Mouse (Mus musculus) ovary, adult 18-20 months (tissue): ENCODE data around the gene Drd4.

ENCODE experiments used
- DNase-seq: peaks from one replicate; pipeline ENCODE4 v3.0.0; 2022; ENCODE audit warnings: low spot score, mixed read lengths

The Drd4 gene

DNA sequence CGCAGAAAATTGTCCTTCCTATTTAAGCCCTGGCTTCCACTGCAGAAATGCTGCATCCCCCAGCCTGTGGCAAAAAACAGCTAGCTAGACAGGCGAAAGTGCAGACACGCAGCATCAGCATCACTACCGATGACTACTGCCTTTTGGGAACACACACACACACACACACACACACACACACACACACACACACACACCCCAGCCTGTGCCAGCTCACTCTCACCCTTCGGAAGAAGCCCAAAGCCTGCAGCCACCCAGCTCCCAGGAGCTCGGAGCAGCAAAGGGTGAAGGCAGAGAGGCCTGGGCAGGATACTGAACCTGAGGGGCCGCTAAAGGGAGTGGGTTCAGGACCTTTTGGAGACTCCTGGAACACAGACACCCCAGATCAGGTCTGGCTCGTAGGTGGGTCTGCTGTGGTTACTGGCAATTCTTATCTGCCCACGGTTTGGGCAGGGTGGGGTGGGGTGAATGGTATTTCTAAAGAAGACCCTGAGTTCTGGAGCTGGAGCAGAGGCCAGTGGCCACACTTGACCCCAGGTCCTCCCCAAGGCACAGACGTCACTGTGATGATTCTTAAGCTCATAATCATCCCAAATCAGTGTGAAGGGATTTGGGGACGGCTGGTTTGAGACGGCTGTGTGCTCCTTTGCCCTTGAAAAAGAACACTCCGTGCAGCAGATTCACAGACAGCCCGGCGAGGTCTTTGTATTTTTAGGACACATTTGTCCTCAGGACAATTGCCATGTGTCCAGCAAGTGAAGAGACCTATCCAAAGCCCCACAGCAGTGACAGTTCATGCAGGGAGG is 980 bp downstream of the Drd4 start:
- no peak for DNase-seq

GRCm38 (mm10) chr7:141293852-141294471 is 2.2 kb downstream of the Drd4 start:
- DNase-seq: no peak

DNA sequence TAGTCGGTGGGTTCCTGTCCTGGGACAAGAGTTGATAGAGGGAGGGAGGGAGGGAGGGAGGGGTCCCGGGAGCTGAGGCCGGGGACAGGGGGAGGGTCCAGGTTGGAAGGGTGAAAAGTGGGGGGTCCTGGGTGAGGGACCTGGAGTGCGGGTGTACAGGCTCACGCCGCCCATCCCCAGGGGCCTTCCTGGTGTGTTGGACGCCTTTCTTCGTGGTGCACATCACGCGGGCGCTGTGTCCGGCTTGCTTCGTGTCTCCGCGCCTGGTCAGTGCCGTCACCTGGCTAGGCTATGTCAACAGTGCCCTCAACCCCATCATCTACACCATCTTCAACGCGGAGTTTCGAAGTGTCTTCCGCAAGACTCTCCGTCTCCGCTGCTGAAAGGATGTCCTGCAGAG is 2.7 kb downstream of the Drd4 start:
- no peak for DNase-seq

GRCm38 (mm10) chr7:141297926-141298650 is 6.3 kb downstream of the Drd4 start:
- no peak for DNase-seq

GRCm38 (mm10) chr7:141299175-141299574 is 7.4 kb downstream of the Drd4 start:
- DNase-seq: no peak

GRCm38 (mm10) chr7:141301386-141301785 is 9.6 kb downstream of the Drd4 start:
- no peak for DNase-seq

- no peak for DNase-seq
These were observed 11.0 kb downstream of the Drd4 start for GRCm38 (mm10) chr7:141302702-141303268.

- DNase-seq: no peak
These were observed 12.7 kb downstream of the Drd4 start for GRCm38 (mm10) chr7:141304537-141304936.

GRCm38 (mm10) chr7:141314416-141314815 is 22.6 kb downstream of the Drd4 start:
- no peak for DNase-seq

DNA sequence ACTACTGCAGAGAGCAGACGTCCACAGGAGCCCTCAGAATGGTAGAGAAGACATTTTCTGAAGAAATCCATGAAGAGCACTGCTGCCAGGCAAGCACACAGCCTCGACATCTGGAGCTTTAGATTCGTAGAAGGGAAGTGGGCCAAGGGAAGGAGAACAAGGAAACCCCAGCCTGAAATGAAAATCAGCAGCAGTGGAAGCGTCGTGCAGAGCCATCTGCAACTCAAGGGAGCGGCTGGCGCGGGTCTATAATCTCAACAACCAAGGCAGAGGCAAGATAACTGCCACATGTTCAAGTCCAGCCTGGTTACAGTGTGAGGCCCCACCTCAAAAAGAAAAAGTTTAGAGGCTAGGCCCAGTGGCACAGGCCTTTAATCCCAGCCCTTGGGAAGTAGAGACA is 23.3 kb downstream of the Drd4 start:
- no peak for DNase-seq

- no peak for DNase-seq
These were observed 24.2 kb downstream of the Drd4 start for GRCm38 (mm10) chr7:141315974-141316373.

DNA sequence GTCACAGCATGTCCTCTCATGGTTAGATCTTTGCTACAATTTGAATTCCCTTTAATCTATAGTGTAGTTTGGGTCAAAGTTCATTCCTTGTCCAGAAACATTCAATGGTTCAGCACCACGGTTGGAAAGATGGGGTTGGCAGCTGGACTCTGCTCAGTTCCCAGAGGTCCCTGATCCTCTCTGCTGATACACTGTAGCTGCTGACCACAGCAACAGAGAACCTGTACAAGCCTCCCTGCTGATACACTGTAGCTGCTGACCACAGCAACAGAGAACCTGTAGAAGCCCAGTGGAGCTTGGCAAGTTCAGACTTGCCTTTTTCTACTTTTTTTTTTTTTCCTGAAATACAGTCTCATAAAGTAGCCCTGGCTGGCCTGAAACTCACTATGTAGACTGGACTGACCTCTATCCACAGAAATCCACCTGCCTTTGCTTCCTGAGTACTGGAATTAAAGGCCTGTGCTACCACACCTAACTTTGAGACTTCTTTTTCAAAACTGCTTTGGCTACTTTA is 25.9 kb downstream of the Drd4 start:
- DNase-seq: no peak

GRCm38 (mm10) chr7:141319446-141319845 is 27.6 kb downstream of the Drd4 start:
- no peak for DNase-seq

DNA sequence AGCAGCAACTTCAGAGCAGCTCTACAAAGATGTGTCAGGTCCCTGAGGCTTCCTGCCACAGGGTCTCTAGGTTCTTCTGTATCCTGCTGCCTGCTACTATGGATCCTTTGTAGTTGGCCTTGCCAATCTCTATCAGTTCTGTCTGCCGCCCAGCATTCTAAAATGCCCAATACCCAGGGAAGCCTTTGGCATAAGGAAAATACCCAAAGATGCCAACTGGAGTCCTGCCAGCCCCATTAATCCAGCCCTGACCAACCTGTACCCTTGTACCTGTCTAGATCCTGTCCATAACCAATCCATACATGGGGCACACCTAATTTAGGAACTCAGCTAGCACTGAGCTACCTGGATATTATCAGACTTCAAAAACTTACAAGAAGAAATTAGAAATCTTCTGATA is 32.9 kb downstream of the Drd4 start:
- no peak for DNase-seq

DNA sequence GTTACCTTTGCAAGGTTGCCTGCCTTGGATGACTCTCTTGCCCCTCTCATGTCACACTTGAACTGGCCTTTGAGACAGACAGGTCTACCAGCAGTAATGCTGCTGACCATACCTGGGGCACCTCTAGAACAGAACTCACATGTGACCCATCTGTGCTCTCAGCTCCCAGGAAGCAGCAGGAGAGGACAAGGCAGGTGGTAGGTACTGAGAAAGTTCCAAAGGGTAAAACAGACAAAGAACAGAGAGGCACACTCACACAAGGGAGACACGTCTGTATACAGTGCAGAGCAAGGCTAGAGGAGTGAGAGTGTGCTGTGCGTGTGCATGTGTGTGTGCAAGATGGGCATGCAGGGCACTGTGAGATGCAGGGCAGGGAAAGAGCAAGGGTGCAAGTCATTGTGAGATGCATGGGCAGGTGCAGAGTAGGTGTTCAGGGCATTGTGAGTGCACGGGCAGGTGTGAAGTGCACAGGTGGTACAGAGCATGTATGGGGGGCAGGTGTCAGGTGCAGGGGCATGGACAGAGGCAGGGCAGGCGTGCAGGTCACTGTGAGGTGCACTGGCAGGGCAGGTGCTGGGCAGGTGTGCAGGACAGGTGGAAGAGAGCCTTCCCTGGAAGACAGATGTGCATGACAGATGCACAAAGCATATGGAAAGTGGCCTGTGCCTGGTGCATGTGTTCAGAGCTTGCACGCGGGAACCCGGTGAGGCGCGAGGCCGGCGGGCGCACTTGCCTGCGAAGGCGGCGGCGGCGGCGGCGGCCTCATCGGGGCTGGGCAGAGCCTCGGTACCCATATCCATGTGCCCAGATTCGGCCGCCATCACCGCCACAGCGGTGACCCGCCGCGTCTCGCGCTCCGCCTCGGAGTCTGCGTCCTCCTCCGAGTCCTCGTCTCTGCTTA is 35.0 kb downstream of the Drd4 start:
- no peak for DNase-seq

DNA sequence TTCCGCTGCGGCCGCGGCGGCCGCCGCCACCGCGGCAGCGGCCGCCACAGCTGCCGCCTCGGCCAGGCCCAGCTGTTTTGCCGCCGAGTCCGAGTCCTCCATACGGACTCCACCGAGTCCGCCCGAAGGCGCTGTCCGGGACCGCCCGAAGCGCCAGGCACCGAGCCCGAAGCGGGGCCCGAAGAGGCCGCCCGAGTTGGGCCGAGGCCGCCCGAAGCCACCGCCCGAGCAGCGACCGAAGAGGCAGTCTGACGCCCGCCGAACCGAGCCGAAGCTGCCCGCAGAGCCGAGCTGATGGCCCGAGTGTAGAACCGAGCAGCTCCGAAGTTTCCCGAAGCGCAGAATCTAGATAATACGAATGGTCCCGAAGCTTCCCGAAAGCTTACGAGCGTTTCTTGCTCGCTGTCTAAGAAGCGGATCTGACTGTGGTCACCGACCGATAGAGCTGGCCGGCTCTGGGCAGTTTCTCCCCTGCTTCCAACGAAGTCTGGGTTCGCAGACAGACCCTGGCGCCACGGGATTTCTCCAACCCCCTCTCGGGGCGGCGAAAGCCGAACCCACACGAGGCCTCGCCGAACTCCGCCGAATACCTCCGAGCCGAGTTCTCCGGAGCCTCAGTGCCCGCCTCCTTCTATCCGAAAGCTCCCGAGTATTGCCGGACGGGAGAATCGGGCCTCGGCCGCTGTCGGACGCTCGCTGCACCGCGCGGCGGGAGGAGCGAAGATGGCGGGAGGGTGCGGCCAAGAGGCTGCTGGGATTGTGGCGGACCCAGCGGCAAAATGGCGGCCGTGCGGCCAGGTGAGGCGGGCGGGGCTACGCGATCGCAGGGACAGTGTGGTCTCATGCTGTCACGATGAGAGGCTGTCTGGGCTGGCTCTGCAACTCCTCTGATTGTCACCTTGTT is 35.9 kb downstream of the Drd4 start, which contains the start of the genes Deaf1 and Tmem80:
Gene Deaf1, minus strand, starts transcription at position 222 of the 904 bp plus-strand sequence.
Gene Tmem80, plus strand, starts transcription at position 271 of the 904 bp plus-strand sequence.
- peak; percentile 98 for DNase-seq

DNA sequence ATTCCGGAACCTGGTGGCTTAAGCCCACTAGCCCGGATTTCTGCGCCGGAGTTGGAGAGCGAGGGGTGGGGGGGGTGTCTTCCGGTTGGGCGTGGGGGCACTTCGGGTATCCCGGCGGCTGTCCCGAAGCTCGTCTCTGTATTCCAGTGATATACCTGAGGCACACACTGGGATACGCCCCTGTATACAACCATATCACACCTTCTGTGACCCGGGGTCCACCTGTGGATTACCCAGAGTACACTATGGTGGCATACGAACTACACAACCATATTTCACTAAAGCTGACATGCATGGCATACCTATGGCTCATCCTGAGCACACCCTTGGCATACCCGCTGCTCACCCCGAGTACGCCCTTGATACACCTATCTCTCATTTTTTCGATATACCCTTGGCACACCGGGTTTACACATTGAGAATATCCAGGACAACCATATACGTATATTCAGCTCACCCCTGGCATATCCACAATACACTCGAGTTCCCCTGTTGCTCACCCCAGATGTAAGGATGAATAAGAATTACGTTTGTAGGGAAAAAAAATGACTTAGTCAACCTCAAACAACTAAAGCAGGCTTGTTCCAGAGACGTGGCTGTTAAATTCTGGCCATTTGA is 36.7 kb downstream of the Drd4 start:
- DNase-seq: no peak

DNA sequence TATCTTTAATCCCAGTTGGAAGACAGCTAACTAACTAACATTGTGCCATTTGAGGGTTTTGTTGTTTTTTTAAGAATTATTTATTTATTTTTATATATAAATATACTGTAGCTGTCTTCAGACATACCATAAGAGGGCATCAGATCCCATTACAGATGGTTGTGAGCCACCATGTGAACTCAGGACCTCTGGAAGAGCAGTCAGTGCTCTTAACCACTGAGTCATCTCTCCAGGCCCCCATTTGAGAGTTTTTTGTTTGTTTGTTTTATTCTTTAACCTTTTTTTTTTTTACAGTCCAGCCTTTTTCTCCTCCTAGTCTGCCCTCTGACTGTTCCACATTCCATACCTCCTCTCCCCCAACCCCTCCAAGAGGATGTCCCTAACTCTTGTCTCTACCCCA is 38.9 kb downstream of the Drd4 start:
- DNase-seq: no peak

- no peak for DNase-seq
These were observed 40.2 kb downstream of the Drd4 start for GRCm38 (mm10) chr7:141331990-141332389.
